Mouse (Mus musculus) erythroblast, embryonic 14.5 days (primary cell): ENCODE measurements around the gene Sigmar1. TPM values are rescaled to one million over a fixed set of nuclear protein-coding genes. Genes with fewer than 3 reads are reported as not detected.
"Not testable (repeated sequence)": the region's sequence is repeated elsewhere in the genome, so short reads cannot be mapped to it uniquely, and the experiment has no call there.

Experiments used
- H3K27me3 ChIP-seq: 2 replicates; pipeline ENCODE4 v1.6.1; 2012; ENCODE audit warnings: inconsistent platforms; ENCODE audit not compliant: control insufficient read depth
- H3K36me3 ChIP-seq: 2 replicates; pipeline ENCODE4 v1.6.1; 2012; ENCODE audit warnings: mild to moderate bottlenecking, inconsistent platforms; ENCODE audit not compliant: control insufficient read depth
- H3K4me1 ChIP-seq: 2 replicates; pipeline ENCODE4 v1.6.1; 2012; ENCODE audit warnings: inconsistent platforms; ENCODE audit not compliant: control insufficient read depth
- H3K4me3 ChIP-seq: replicated peaks from 2 replicates; pipeline ENCODE3; 2012; ENCODE audit warnings: moderate library complexity, mild to moderate bottlenecking, inconsistent platforms
- H3K9me3 ChIP-seq: 2 replicates; pipeline ENCODE4 v1.6.1; 2012; ENCODE audit warnings: low read length, inconsistent platforms, mixed read lengths; ENCODE audit not compliant: control insufficient read depth
- GATA1 ChIP-seq: IDR thresholded peaks from 2 replicates; pipeline ENCODE4 v1.6.1; 2012; ENCODE audit warnings: low read length, inconsistent platforms, mixed read lengths
- TAL1 ChIP-seq: IDR thresholded peaks from 3 replicates; pipeline ENCODE4 v1.6.1; 2012; ENCODE audit warnings: low read length, inconsistent platforms, mixed read lengths
- polyA plus RNA-seq: library from polyadenylated mRNA; stranded (reverse); fragments of >175 nt; gene quantifications from 2 replicates; pipeline ENCODE4 v1.2.3, GENCODE M21; 2012

The Sigmar1 gene
- 1.1 and 1.3 TPM in 2 replicates for polyA plus RNA-seq

- TF ChIP-seq TAL1 (no peak), GATA1 (no peak)
- H3K27me3 ChIP-seq: no peaks in the 10 kb centered on the region
- H3K9me3 ChIP-seq: no peaks in the 10 kb centered on the region
- peaks cover 31% of the 10 kb centered on the region for H3K4me1 ChIP-seq
- peak within 1 kb of the TSS; percentile 82 for H3K4me3 ChIP-seq
- H3K36me3 ChIP-seq: peaks cover 19% of the 10 kb centered on the region
Measured at GRCm38 (mm10) chr4:41755338-41756305, at the start of gene Sigmar1. Gene Sigmar1 (minus strand): TSS chr4:41756157.

- H3K4me1 ChIP-seq, H3K27me3 ChIP-seq, H3K36me3 ChIP-seq, H3K9me3 ChIP-seq, H3K4me3 ChIP-seq: not testable (repeated sequence)
Measured at GRCm38 (mm10) chr4:41783197-41783596, 27.2 kb upstream of the Sigmar1 start.

- not testable (repeated sequence) for H3K36me3 ChIP-seq, H3K9me3 ChIP-seq, H3K4me3 ChIP-seq, H3K27me3 ChIP-seq, H3K4me1 ChIP-seq
Measured at GRCm38 (mm10) chr4:41782711-41783110, 26.8 kb upstream of the Sigmar1 start.

- H3K4me3 ChIP-seq, H3K27me3 ChIP-seq, H3K36me3 ChIP-seq, H3K9me3 ChIP-seq, H3K4me1 ChIP-seq: not testable (repeated sequence)
Measured at GRCm38 (mm10) chr4:41781748-41782485, 26.0 kb upstream of the Sigmar1 start.

GRCm38 (mm10) chr4:41781271-41781670, 25.3 kb upstream of the Sigmar1 start:
- H3K9me3 ChIP-seq, H3K4me3 ChIP-seq, H3K4me1 ChIP-seq, H3K27me3 ChIP-seq, H3K36me3 ChIP-seq: not testable (repeated sequence)

GRCm38 (mm10) chr4:41775840-41776239, 19.9 kb upstream of the Sigmar1 start:
- not testable (repeated sequence) for H3K4me3 ChIP-seq, H3K9me3 ChIP-seq, H3K36me3 ChIP-seq, H3K27me3 ChIP-seq, H3K4me1 ChIP-seq

- not testable (repeated sequence) for H3K27me3 ChIP-seq, H3K4me1 ChIP-seq, H3K9me3 ChIP-seq, H3K4me3 ChIP-seq, H3K36me3 ChIP-seq
Measured at GRCm38 (mm10) chr4:41774506-41774905, 18.5 kb upstream of the Sigmar1 start.

GRCm38 (mm10) chr4:41774002-41774401, 18.0 kb upstream of the Sigmar1 start, which contains the start of gene Ccl27a:
Gene Ccl27a (minus strand): TSS chr4:41774247.
- not testable (repeated sequence) for H3K9me3 ChIP-seq, H3K4me1 ChIP-seq, H3K36me3 ChIP-seq, H3K27me3 ChIP-seq
- H3K4me3 ChIP-seq: peak within 1 kb of the TSS; percentile 52

- not testable (repeated sequence) for H3K36me3 ChIP-seq, H3K4me1 ChIP-seq, H3K27me3 ChIP-seq, H3K9me3 ChIP-seq
- H3K4me3 ChIP-seq: peak overlapping the region; percentile 52
Measured at GRCm38 (mm10) chr4:41773502-41773901, 17.5 kb upstream of the Sigmar1 start.

GRCm38 (mm10) chr4:41772946-41773345, 17.0 kb upstream of the Sigmar1 start:
- H3K9me3 ChIP-seq, H3K4me1 ChIP-seq, H3K36me3 ChIP-seq, H3K4me3 ChIP-seq, H3K27me3 ChIP-seq: not testable (repeated sequence)

- not testable (repeated sequence) for H3K9me3 ChIP-seq, H3K27me3 ChIP-seq, H3K36me3 ChIP-seq, H3K4me1 ChIP-seq, H3K4me3 ChIP-seq
Measured at GRCm38 (mm10) chr4:41767301-41767700, 11.3 kb upstream of the Sigmar1 start.

GRCm38 (mm10) chr4:41763176-41763575, 7.2 kb upstream of the Sigmar1 start:
- H3K36me3 ChIP-seq, H3K27me3 ChIP-seq, H3K9me3 ChIP-seq, H3K4me3 ChIP-seq: not testable (repeated sequence)
- H3K4me1 ChIP-seq: peaks cover 19% of the 10 kb centered on the region

- H3K9me3 ChIP-seq, H3K36me3 ChIP-seq, H3K4me3 ChIP-seq, H3K27me3 ChIP-seq: not testable (repeated sequence)
- H3K4me1 ChIP-seq: peaks cover 19% of the 10 kb centered on the region
Measured at GRCm38 (mm10) chr4:41762688-41763114, 6.7 kb upstream of the Sigmar1 start.
